Mouse (Mus musculus) megakaryocyte, embryonic 14.5 days (primary cell): ENCODE measurements around the gene Ccdc33. TPM values are rescaled to one million over a fixed set of nuclear protein-coding genes. Genes with fewer than 3 reads are reported as not detected.

ENCODE experiments used
- H3K27me3 ChIP-seq: replicated peaks from 2 replicates; pipeline ENCODE3; 2012; ENCODE audit warnings: inconsistent platforms
- H3K36me3 ChIP-seq: replicated peaks from 2 replicates; pipeline ENCODE3; 2012; ENCODE audit warnings: low read length, inconsistent platforms, mixed read lengths
- H3K4me1 ChIP-seq: 2 replicates; pipeline ENCODE4 v1.6.1; 2012; ENCODE audit warnings: inconsistent platforms
- H3K4me3 ChIP-seq: replicated peaks from 2 replicates; pipeline ENCODE3; 2012; ENCODE audit warnings: moderate library complexity, mild to moderate bottlenecking, inconsistent platforms
- H3K9me3 ChIP-seq: 2 replicates; pipeline ENCODE4 v1.6.1; 2012; ENCODE audit warnings: inconsistent platforms
- FLI1 ChIP-seq: IDR thresholded peaks from 2 replicates; pipeline ENCODE4 v1.6.1; 2012; ENCODE audit warnings: low read length, inconsistent platforms, mixed read lengths
- GATA1 ChIP-seq: IDR thresholded peaks from 3 replicates; pipeline ENCODE4 v1.6.1; 2012; ENCODE audit warnings: mixed read lengths, low read length, inconsistent platforms, borderline replicate concordance
- polyA plus RNA-seq: library from polyadenylated mRNA; stranded (reverse); fragments of >175 nt; gene quantifications from 2 replicates; pipeline ENCODE4 v1.2.3, GENCODE M21; 2012; ENCODE audit warnings: low replicate concordance; ENCODE audit not compliant: insufficient read depth

Ccdc33 gene
- polyA plus RNA-seq, 1 experiment = not detected

DNA sequence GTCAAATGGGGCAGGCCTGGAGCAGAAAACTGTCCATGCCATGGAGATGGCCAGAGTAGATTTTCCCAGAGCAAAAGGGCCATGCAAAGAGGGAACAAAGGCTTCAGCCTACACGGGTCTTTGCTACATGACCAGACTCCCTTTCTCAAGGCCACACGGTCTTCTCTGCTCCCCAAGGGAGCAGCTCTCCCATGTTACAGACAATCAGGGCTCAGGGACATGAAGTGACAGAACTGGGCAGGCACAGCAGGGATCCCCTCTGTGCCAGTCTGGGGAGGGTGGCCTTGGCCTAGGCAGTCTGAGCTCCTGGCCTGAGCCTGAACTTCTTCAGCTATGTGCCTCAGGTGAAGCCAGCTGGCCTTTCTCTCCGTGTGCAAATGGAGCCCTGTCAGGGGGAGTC lies 65.1 kb downstream of the Ccdc33 start:
- Histone ChIP-seq H3K4me1 (no peaks in the 10 kb centered on the region), H3K4me3 (no peak overlapping the region), H3K9me3 (no peaks in the 10 kb centered on the region), H3K36me3 (no peaks in the 10 kb centered on the region), H3K27me3 (peaks cover 98% of the 10 kb centered on the region)
- TF ChIP-seq GATA1 (no peak), FLI1 (no peak)

DNA sequence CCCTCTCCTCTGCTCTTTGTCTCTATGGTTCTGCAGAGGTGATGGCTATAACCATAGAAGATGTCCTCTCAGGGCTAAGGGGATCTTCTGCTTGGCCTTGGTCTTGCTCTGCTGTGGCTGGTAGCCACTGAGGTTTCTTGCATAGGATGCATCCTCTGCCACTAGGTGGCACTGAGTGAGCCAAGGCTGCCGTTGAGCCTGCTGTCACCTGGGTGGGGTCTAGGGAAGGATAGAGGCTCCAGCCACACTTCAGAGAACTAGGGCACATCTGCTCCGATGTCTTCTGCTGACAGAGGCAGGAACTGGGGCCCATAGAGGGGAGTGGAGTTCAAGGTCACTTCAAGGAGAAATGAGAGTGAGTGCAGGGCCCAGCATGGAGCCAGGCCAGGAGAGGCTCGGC lies 65.5 kb downstream of the Ccdc33 start:
- Histone ChIP-seq H3K27me3 (peaks cover 98% of the 10 kb centered on the region), H3K4me1 (no peaks in the 10 kb centered on the region), H3K9me3 (no peaks in the 10 kb centered on the region), H3K36me3 (no peaks in the 10 kb centered on the region), H3K4me3 (no peak overlapping the region)
- TF ChIP-seq GATA1 (no peak), FLI1 (no peak)

DNA sequence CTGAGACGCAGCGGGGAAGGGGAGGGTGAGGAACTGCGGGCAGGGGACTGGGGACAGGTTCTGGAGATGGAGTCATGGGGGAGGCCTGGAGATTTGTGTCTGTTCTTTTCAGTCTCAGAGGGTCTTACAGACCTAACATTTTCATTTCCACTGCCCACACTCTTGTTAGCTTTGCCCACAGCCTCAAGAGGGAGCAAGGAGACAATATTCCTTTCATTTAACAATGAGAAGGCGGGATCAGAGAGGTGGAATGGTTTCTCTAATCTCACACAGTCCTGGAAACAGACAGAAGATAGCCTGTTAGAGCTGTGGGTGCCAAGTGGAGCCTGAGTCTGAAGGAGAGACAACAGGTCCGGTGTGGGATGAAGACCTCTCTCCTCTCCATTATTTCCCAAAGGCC lies 66.7 kb downstream of the Ccdc33 start:
- H3K36me3 ChIP-seq = no peaks in the 10 kb centered on the region
- H3K27me3 ChIP-seq = peaks cover 98% of the 10 kb centered on the region
- no peak overlapping the region for H3K4me3 ChIP-seq
- no peaks in the 10 kb centered on the region for H3K4me1 ChIP-seq
- TF ChIP-seq FLI1 (no peak), GATA1 (no peak)
- no peaks in the 10 kb centered on the region for H3K9me3 ChIP-seq

DNA sequence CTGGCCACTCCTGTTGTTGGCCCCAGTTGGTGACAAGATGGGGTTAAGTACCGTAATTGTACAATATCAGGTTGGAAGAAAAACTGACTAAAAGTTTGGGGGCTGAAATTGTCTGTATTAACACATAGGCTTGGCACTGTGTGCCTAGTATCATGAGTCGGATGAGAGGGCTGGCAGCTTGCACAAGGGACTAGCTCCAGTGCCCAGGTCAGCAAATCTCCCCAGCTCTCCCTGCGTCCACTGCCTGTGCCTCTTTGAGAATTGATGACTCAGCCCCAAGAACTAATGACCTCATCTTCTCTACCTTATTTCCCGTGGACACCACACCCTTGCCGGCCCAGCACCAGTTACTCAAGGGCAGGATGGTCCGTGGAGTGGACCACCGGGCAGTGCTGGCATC lies 68.8 kb downstream of the Ccdc33 start:
- no peak for TF ChIP-seq GATA1
- no peak for TF ChIP-seq FLI1
- H3K4me1 ChIP-seq = 0 out of 2 replicates have a peak, but pooled peaks cover 3% of the 10 kb centered on the region
- H3K4me3 ChIP-seq = no peak overlapping the region
- H3K27me3 ChIP-seq = peaks cover 97% of the 10 kb centered on the region
- H3K9me3 ChIP-seq = no peaks in the 10 kb centered on the region
- no peaks in the 10 kb centered on the region for H3K36me3 ChIP-seq

DNA sequence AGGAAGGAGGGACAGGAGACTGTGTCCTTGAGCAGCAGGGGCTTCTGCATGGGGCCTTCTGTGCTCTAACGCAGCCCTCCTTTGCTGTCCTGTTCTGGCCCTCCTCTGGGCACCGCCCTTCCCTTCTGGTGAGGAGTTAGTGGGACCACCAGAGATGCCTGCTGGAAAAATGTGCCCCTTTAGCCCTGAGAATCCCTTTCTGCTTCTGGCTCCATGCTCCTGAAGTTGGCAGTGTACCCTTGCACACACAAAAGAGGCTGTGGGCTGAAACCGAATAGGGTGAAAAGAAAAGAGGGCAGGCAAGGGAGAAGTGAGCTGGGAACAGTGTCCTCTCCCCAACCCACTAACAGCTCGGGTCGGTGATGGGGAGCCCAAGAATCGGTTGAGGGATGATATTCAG lies 69.4 kb downstream of the Ccdc33 start:
- Histone ChIP-seq H3K36me3 (no peaks in the 10 kb centered on the region), H3K9me3 (no peaks in the 10 kb centered on the region), H3K27me3 (peaks cover 98% of the 10 kb centered on the region), H3K4me3 (no peak overlapping the region), H3K4me1 (0 out of 2 replicates have a peak, but pooled peaks cover 3% of the 10 kb centered on the region)
- TF ChIP-seq GATA1 (no peak), FLI1 (no peak)

DNA sequence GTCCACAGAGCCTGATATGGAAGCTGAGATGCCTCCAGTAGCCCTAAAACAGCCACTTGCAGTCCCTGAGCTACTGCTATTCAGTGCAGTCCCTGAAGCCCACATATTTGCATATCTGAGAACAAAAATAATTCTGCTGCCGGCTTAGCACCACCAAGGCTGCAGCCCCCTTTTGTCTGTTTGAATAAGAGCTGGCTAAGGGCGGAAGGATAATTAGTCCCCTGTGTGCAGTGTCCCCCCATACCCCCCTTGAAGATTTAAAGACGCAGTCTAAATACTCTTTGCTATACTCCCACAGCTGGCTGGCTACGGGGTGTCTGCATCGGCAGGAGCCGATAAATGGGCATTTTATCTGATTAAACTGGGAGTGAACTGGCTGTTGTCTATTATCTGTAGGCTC lies 70.0 kb downstream of the Ccdc33 start:
- Histone ChIP-seq H3K4me1 (0 out of 2 replicates have a peak, but pooled peaks cover 3% of the 10 kb centered on the region), H3K9me3 (no peaks in the 10 kb centered on the region), H3K4me3 (no peak overlapping the region), H3K36me3 (no peaks in the 10 kb centered on the region), H3K27me3 (peaks cover 97% of the 10 kb centered on the region)
- TF ChIP-seq FLI1 = no peak
- TF ChIP-seq GATA1 = no peak

DNA sequence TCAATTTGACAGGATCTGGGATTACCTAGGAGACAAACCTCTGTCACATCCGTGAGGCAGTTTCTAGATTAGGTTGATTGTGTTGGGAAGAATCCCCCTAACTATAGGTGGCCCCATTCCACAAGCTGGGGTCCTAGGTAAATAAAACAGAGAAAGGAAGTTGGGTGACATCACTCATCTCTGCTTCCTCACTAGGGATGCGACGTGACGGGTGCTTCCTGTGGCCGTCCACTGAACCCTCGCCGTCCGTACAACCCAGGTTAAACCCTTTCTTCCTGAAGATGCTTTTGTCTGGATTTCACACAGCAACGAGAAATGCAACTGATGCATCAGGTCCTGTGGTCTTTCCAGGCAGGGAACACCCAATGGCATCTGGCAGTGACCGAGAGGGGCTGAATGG lies 71.6 kb downstream of the Ccdc33 start:
- peaks cover 97% of the 10 kb centered on the region for H3K27me3 ChIP-seq

DNA sequence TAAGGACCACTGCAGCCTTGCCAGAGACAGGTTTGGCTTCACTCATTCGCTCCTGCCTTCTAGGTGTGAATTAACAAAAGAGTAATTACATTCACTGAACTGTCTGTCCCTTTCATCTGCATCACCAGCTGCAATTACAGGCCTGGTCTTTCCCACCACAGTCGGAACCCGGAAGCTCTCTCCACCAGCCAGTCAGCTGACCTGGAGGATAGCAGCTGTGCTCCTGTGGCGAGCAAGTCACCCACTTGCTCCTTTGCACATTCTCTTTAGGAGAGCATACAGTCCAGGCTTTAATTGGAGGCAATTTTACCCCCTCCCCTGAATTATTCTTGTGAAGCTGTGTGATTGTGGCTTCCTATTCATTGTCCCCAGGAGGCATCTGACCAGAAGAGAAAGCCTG lies 73.0 kb downstream of the Ccdc33 start:
- TF ChIP-seq GATA1 (no peak), FLI1 (no peak)

More for the DNA sequence above, 71.6 kb downstream of the Ccdc33 start:
- Histone ChIP-seq H3K9me3 (no peaks in the 10 kb centered on the region), H3K4me3 (no peak overlapping the region), H3K36me3 (no peaks in the 10 kb centered on the region), H3K4me1 (0 out of 2 replicates have a peak, but pooled peaks cover 3% of the 10 kb centered on the region)
- TF ChIP-seq FLI1 = no peak
- TF ChIP-seq GATA1 = no peak

DNA sequence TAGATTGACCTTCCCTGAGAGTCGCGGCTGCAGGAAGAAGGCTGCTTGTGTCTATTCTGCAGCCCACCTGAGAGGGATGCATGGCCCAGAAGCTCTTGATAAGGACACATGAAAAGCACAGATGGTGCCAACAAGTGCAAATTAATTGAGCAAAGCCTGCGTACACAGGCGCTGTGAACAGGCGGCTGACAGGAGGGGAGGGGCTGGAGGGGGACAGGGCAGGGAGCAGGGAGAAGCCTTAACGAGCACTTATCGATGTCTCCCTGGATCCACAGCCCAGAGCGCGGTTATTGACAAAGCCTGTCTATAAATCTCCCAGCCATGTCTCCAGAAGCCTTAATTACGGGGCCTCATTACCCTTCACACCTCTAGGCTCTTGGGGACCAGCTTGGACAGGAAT lies 73.8 kb downstream of the Ccdc33 start:
- no peaks in the 10 kb centered on the region for H3K9me3 ChIP-seq
- H3K36me3 ChIP-seq = no peaks in the 10 kb centered on the region
- H3K27me3 ChIP-seq = peaks cover 92% of the 10 kb centered on the region
- TF ChIP-seq GATA1 (no peak), FLI1 (no peak)
- H3K4me1 ChIP-seq = peaks cover 3% of the 10 kb centered on the region; the same call in 1 of the 2 replicates
- H3K4me3 ChIP-seq = no peak overlapping the region

More for the DNA sequence above, 73.0 kb downstream of the Ccdc33 start:
- Histone ChIP-seq H3K36me3 (no peaks in the 10 kb centered on the region), H3K27me3 (peaks cover 96% of the 10 kb centered on the region), H3K4me3 (no peak overlapping the region), H3K4me1 (0 out of 2 replicates have a peak, but pooled peaks cover 3% of the 10 kb centered on the region), H3K9me3 (no peaks in the 10 kb centered on the region)

DNA sequence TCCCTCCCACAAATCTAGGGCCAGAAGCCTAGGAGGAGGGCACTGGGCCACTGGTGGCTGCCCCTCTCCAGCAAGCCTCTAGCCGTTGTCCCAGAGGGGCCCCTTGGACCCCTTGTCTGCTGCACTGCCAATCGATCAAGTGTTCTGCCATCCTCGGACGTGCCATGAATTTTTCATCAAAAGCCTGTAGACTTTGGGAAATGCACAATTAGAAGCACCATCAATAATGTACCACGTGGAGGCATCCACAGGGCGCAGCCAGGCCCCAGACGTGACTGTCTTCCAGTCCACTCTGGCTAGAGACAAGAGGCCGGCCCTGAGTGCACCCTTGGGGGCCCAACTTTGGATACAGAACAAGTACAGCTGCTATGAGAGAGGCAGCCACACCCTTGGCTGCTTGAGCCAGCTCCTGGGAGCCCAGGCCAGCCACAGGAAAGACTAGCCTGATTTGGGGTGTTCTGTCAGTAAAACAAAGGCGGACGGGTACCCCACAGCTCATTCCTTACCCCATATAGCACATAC lies 75.1 kb downstream of the Ccdc33 start:
- TF ChIP-seq GATA1 = no peak
- TF ChIP-seq FLI1 = no peak

More for the DNA sequence above, 75.1 kb downstream of the Ccdc33 start:
- Histone ChIP-seq H3K4me1 (peaks cover 9% of the 10 kb centered on the region; the same call in 1 of the 2 replicates), H3K36me3 (no peaks in the 10 kb centered on the region), H3K4me3 (no peak overlapping the region), H3K27me3 (peaks cover 93% of the 10 kb centered on the region), H3K9me3 (no peaks in the 10 kb centered on the region)
